Mouse (Mus musculus) heart, adult 2 months (tissue): ENCODE measurements around the gene Tchp.

ENCODE experiments used
- CTCF ChIP-seq: fragments of 200-600 bp; IDR thresholded peaks from 2 replicates; pipeline ENCODE4 v1.8.1; 2022; ENCODE audit warnings: antibody characterized with exemption, mild to moderate bottlenecking, moderate library complexity
- EP300 ChIP-seq: fragments of 200-500 bp; IDR thresholded peaks from 2 replicates; pipeline ENCODE4 v1.6.1; 2011; ENCODE audit warnings: low read depth, low read length, control low read depth; ENCODE audit not compliant: insufficient read depth

DNA sequence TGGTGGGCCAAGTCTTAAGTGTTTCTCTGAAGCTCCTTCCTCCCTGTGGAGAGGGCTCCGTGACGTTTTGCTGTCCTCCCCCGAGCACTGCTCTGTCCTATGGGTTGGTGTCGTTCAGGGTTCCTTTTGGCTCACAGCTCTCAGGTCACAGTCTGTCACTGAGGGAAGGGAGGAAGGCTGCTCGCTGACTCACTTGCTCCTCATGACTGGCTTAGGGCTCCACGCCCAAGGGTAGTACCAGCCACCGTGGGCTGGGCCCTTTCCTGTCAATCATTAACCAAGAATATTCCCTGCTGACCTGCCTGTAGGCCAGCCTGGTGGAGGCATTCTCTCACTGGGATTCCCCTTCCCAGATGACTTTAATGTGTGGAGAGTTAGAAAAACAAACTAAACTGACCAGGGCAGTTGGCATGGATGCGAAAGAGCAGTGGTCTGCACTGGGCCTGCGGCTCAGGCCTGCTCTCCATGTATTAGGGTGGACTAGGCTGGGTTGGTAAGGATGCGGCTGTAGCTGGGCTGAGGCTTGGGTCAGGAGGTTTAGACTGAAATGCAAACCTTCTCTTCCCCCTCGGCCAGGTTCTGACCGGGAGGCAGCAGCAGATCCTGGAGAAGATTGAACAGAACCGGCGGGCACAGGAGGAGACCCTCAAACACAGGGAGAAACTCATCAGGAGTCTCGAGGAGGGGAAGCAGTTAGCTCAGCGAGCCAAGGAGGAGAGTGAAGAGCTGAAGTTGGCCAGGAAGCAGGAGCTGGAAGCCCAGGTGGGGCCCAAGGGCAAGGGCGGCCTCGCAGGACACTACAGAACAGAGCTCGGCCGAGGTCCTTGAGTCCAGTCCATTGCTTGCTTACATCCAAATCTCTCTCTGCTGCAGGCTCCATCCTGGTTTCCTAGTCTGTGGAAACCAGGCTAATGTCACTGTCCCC lies 11.7 kb downstream of the Tchp start:
- TF ChIP-seq CTCF: no peak
- TF ChIP-seq EP300: no peak
